Mouse (Mus musculus): Measurements from ENCODE around the gene Arrb1.
A peak's percentile ranks its signal among the peaks of the same experiment; 100 is the strongest.
"Not testable (repeated sequence)": the region's sequence is repeated elsewhere in the genome, so short reads cannot be mapped to it uniquely, and the experiment has no call there.

The Arrb1 gene

DNA sequence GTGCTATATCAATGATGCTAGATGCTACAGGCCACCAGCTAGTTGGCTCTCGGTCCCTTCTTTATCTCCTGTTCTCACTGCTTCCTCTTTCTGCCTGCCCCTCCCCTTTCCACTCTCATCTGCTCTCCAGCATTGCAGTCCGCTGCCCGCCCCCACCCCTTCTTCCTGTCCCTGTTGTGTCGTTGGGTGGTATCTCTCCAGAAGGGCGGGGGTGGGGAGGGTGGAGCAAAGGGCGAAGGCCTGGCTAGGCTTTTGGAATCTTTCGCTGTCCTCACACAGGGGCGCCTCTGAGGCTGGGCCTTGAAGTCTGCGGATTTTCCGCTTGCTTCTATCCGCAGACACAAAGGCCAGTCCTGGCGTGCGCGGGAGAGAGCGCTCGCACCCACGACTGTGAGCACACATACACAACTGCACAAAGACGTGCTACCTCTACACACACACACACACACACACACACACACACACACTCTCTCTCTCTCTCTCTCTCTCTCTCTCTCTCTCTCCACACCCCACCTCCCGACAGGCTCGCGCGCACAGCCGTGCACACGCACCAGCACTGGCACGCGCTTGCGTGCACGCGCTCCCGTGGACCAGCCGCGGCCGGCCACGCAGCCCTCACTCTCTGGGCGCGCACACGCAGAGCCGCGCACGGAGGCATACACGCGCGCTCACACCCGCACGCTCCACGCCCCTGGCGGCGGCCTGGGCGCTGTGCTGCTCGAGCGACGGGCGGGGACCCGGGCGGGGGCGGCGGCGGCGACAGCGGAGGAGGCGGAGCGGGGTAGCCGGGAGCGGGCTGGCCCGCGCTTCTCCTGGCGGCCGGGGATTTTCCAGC is at the start of gene Arrb1:
Gene Arrb1 (plus strand): TSS at position 566 of the 835 bp plus-strand sequence.
- peak; percentile 75 for DNase-seq (ENCODE audit: low read depth, low spot score)

DNA sequence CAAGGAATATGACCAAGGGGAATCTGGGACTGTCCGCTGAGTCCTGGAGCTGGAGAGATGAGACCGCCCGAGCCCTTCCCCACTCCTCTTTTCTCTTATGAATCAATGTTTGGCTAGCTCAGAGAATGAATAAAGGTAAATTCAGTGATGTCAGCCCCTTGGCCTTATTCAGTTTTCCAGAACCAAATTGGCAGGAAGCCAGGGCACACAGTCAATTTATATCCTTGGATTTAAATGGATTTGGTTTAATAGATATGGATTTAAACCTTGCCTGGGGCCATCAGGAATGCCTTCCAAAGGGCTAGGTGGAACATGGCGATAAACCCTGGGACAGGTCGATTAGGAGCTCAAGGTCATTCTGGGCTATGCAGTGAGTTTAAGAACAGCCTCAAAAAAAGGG is 45.6 kb upstream of the Arrb1 start:
- no peak for DNase-seq (ENCODE audit: low read depth, low spot score)

DNA sequence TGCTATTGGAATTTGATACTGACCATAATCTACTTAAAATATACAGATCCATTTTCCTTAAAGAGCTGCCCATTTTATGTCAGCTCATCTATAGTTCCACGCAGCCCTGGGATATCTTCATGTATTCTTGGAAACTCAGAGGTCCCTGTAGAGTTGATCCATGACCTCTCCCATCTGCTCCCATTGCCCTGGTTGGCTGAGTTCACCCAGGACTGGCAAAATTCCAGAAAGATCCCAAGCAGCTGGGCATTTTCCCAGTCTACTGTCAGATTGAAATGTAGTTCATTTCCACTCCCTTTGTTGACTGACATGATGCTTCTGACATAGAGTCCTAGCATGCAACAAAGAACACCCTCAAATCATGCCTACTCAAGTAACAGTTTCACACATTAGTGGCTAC is 36.1 kb upstream of the Arrb1 start:
- DNase-seq (ENCODE audit: low read depth, low spot score), result no peak

DNA sequence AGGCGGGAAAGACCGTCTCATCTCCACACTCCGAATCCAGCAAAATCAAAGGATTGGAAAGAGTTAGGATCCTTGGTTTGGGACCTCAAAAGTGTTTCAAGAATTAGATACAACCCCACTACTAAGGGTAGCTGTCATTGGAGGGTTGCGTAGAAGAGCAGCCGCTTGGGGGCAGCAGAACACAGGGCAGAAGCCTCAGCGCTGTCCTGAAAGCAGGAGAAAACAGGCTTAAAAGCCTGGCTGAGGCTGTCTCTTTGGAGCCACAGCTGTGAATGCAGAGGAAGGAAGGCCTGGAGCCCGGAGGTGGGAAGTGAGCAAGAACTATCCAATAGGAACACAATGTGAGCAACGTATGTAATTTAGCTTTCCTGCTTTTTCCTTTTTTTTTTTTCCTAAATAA is 35.1 kb upstream of the Arrb1 start:
- DNase-seq (ENCODE audit: low read depth, low spot score), result peak; percentile 61

DNA sequence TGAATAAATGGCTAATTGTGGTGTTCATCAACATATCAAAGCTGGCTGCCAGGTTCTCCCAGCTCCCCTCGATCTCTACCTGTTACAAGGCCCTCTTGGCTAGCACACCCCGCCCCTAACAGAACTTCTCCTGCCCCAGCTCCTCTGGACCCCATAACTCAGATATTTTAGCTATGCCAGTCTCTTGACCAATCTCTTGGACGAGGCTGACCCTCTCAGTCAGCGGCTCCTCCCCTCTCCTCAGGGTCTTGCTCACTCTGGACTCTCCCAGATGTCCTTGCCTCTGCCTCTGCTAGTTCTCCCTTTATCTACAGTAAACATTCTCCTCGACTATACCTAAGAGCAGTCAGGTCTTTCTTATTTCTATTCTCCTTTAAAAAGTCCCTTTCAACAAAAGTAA is 34.6 kb upstream of the Arrb1 start:
- DNase-seq (ENCODE audit: low read depth, low spot score), result no peak

DNA sequence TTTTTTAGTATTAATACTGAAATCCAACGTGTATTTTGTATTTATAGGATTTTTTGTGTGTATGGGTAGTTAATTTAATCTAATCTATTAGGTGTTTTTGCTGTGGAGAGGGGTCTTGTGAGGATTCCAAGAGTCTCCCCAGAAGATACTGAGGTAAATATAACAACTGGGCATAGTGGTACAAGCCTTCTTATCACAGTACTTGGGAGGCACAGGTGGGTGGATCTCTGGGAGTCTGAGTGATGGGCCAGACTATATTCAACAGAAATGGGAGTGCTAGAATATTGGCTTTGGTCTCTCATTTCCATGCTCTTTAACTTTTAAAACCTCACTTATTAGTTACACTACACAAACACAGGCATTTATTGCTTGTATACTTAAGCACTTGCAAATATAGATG is 34.1 kb upstream of the Arrb1 start:
- no peak for DNase-seq (ENCODE audit: low read depth, low spot score)

DNA sequence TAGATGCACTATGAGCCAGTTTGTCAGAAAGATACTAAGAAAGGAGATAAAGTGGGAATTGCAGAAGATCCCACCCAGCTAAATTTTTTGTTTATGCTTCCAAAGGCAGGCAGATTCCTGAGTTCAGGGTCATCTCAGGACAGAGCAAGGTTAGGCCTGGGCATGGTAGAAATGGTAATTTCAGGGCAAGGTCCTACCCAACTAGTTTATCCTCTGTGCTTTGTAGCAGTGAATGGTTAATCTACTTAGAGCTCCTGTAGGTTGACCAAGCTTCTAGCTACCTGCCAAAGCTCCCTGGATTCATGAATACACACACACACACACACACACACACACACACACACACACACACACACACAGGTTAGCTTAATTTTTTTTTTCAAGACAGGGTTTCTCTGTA is 30.7 kb upstream of the Arrb1 start:
- no peak for DNase-seq (ENCODE audit: low read depth, low spot score)

DNA sequence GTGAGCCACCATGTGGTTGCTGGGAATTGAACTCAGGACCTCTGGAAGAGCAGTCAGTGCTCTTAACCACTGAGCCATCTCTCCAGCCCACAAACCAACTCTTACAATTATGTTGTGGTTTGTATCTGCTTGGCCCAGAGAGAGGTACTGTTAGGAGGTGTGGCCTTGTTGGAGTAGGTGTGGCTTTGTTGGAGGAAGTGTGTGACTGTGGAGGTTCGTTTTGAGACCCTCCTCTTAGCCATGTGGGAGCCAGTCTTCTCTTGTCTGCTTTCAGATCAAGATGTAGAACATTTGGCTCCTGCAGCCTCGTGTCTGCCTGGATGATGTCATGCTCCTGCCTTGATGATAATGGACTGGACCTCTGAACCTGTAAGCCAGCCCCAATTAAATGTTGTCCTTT is 27.1 kb upstream of the Arrb1 start:
- not testable (repeated sequence) for DNase-seq (ENCODE audit: low read depth, low spot score)

DNA sequence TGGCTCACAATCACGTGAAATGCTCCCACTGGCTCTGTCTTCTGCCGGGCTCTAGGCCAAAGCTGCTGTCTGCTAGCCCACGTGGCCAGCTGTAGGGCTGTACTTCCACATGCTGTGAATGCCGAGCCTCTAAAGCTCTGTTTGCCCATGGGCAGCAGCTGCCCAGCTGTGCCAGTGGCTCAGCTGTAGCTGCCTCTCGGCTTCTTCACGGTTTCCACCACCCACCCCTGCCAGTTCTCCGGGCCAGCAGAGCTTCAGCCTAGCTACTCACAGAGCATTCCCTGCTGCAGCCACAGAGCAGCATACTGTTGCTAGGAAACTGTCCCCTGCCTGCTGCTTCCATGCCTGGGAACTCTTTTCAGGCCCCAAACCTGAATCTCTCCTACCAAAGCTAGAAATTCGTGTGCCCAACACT is 25.2 kb upstream of the Arrb1 start:
- peak; percentile 40 for DNase-seq (ENCODE audit: low read depth, low spot score)

DNA sequence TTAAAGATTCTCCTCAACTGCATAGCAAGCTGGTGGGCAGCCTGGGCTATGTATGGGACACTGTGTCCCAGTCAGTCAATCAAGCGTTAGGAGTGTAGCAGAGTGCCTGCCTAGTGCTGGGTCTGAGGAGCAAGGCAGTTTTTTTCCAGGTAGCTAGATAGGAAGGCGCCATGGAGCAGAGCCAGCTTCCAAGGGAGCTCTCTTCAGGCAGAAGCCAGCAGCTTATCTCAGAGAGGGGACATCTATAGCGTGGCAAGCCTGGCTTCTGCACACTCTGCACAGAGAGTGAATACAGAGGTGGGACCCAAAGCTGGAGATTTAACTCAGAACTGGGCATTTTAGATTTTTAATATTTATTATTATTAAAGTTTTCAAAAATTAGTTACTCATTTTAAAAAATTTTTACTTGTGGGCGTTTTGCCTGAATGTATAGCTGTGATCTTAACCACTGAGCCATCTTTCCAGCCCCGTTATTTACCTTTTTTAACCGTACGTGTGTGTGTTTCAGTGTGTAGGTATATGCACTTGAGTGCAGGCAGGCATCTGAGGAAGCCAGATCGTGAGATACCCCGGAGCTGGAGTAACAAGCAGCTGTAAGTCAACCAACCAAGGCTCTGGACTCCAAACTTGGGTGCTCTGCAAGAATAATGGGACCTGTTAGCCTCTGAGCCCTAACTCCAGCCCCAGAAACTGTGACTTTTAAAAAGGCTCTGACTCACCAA is 19.0 kb upstream of the Arrb1 start:
- DNase-seq (ENCODE audit: low read depth, low spot score), result no peak

DNA sequence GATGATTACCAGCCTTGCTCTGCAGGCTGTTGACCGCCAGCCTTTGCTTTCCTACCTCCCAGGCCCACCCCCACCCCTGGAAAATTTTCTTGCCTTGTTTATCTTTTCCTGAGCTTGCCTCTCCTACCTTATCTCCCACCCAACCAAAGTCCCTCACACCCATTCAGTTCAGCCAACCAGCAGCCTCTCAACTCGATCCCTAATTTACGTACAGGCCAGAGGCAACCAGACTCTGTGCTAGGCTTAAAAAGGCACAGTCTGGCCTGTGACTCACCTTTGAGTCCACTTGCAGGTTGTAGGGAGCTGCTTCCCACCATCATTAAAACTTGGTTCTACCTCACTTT is 18.5 kb upstream of the Arrb1 start:
- no peak for DNase-seq (ENCODE audit: low read depth, low spot score)

DNA sequence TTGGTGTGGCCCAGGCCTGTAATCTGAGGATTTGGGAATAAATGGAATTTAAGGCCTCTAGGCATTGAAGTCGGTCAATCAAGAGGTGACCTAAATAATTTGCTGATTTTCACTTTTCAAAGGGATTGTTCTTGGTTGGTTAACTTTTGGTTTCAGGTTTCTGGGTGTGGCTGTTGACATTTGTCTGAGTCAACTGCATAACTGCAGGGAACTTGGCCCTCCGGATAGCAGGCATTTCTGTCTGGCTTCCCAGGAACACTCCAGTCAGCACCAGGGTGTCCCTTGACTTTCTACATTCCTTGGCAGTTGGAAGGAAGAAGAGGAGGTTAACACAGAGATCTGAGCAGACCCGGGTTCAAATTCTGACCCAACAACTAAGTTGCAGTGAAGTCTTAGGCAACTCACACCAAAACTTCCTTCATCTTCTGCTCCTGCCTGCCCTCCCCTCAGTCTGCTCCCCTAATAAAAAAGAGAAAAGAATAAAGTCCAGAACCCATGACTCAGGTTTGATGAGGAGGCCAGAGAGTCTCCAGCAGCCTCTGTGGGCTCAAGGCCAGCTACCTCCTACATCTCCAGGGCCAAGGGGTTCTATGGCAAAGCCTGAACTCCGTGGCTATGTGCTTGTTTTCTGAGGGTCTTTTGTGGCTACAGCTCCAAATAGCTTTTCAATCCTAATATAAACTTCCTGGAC is 16.2 kb upstream of the Arrb1 start:
- DNase-seq (ENCODE audit: low read depth, low spot score), result no peak

DNA sequence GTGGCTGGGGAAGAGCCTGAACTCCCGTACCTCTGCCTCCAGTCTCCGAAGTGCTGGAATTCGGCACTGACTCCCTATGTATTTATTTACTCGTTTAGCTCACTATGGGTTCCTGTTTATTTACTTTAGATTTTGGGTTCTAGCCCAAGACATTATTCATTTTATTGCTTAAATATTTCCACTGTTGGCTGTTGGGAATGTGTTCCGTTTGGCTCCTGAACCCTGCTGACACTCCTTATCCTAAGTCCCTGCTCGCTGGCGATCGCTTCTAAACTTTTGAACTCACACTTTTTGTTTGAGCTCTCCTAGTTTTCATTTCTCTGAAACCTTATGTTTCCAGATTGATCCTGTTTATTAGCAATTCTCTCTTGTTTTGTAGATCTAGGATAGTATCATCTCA is 12.1 kb upstream of the Arrb1 start:
- no peak for DNase-seq (ENCODE audit: low read depth, low spot score)

DNA sequence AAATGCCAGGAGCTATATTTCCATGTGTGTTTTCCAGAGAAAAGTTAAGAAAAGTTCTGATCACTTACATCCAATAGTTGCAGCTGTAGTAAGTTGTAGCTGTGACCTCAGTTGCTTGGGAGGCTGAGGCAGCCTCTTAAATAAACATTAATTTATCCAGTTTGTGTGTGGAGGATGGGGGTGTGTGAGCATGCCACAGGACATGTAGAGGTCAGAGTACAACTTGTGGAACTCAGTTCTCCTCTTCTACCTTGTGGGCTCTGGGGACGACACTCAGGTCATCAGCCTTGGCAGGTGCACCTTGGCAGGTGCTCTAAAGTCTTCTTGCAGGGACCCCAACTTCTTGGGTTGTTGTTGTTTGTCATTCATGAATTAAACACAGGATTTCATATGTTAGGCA is 11.4 kb upstream of the Arrb1 start:
- DNase-seq (ENCODE audit: low read depth, low spot score), result no peak

DNA sequence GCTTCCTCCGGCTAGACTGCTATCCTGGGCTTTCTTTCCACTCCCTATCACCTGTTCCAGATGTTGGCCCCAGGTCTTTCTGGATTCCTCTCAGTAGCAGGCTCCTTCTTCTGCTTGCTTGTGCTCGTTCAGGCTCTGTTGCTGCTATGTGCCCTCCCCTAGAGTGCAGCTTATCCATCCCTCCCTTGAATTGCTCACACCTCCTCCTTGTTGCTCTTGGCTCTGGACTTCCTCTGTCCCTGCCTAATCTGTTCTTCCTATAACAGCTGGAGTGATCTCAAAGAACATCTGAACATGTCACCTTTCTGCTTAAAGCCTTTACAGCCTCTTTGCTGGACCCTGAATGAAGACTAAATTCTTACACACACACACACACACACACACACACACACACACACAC is 6.7 kb upstream of the Arrb1 start:
- DNase-seq (ENCODE audit: low read depth, low spot score), result no peak

DNA sequence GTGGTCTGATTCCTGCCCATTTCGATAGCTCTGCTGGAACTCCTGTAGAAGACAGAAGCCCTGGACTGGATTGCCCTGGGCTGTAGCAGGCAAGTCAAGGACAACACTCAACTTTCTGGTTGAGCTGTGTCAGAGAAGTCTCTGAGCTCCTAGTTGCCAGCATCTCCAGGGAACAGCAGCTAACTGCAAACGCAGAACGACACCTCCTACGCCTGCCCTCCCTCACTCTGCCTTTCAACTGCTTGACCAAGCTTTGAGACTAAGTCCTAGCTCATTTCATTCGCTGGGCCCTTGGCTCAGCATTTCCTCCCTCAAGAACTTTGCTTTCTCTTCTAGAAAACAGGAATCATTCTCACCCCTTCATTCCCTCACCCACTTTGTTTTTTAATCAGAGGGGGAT is 5.9 kb upstream of the Arrb1 start:
- DNase-seq (ENCODE audit: low read depth, low spot score), result no peak

DNA sequence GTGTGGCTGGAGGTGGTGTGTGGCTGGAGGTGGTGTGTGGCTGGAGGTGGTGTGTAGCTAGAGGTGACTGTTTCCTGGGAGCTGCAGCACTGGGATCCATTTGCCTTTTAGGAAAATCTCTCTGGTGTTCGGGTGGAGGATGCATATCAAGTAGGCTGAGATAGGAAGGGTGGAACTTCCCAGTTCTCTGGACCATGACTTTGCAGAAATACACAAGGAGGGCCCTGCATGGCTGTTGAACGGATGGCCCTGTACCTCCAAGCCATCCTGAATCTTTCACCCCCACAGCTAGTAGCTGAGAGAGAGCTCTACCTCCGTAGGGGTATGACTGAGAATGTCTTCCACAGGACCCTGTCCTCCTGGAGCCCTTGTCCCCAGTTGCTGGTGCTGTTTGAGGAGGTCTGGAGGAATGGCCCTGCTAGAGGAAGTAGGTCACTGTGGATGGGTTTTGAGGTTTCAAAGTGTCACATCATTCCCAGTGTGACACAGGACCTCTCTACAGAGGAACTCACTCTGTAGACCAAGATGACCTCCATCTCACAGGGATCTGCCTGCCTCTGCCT is 3.8 kb upstream of the Arrb1 start:
- DNase-seq (ENCODE audit: low read depth, low spot score), result no peak

DNA sequence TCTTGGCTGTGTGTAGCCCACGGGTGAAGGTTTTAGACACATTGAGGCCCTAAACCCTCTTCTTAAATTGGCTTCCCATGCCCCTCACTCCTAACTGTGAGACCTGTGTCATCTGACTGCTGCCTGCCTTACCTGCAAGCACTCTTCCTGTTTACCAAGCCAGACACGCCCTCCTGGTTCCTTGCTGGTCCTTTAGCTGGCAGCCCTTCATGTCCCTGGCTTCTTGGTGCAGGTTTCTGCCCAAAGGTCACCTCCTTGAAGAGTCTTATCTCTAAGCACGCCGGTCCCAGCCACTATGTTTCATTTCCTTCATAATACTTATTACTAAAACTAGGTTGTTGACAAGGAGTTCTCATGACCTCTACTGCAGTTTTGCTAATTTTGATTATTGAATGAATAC is 2.7 kb upstream of the Arrb1 start:
- no peak for DNase-seq (ENCODE audit: low read depth, low spot score)

DNA sequence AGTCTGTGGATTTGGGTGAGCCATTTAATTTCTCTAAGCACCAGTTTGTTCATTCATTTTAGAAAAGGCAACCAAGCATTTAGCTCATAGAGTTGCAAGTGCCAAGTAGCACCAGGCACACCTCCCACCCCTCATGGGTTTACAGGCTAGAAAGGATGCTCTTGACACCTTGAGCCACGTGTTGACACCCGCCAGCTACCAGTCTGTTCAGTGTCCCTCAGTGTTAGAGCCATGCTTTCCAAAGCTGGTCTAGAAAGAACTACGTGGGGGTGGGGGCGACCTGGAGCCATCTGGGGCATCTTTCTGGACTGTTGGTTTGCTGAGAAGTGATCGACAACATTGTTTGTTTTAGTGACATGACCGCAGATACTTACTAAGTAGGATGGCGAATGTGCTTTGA is 1.7 kb upstream of the Arrb1 start:
- no peak for DNase-seq (ENCODE audit: low read depth, low spot score)

DNA sequence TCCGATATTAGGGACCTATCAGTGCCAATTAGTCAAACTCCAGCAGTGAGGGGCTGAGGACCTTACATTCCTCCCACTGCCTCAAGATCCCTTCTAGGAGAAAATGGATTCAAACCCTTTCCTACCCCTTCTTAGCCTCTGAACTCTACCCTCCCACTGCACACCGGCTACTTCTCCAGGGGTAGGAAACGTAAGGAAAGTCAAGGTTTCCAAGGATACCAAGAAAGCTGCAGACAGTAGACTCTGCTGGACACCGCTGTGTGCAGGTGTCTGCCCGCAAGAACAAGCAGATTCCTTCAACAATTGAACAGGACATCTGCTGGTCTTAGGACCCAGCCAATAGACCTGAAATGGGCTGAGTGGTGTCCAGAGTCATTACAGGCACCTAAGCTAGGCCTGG is 765 bp upstream of the Arrb1 start:
- DNase-seq (ENCODE audit: low read depth, low spot score), result no peak

DNA sequence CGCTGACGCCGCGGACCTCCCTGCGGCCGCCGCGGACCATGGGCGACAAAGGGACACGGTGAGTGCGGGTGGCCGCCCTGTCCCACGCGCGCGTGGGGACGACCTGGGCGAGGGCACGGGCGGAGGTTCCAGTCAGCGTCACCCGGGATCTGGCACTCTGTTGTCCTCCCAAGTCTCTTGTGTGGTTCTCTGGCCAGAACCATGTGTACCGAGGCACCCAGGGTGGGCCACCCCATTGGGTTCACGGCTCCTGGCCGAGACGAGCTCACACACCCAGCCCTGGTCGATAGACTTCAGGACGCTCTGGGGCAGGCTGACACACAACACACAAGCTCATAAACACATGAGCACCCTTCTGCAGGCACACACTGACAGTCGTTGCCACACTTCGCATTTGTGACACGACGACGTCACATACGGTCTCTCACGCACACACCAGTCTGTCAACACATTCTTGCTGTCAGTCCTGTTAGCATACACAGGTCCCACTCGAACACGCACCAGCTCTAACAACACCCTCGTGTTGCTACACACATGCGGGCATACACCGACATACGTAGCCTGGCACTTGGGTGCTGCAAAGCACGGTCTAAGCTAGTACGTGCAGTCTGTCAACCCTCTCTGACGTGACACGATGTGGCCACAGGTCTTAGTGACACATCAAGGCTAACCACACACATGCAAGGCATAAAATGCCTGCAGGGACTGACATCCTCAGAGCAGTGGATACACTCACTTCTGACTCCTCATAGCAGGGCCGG is 655 bp downstream of the Arrb1 start:
- DNase-seq (ENCODE audit: low read depth, low spot score), result no peak
